Mouse (Mus musculus): ENCODE data around the gene Tmem59.

The Tmem59 gene

DNA sequence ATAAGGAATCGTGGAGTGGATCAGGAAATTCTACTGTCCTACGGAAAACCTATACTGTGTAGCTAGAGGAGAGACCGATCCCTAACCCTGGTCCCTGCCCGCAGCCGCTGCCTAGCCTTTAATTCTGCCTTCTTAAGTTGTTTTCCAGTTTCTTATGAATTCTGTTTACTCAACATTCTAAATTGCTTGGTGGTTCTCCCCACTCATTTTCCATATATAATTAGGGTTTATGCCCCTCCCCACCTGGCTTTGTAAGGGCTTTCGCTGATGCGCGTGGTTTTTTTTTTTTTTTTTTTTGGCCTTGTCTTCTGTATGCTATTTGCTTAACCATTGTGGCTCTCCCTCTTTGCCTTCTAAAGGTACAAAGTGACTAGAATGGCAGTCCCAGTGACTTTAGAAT, 1.4 kb downstream of the Tmem59 start:
- no peak for DNase-seq (ENCODE audit: low spot score in 2 of 2)

DNA sequence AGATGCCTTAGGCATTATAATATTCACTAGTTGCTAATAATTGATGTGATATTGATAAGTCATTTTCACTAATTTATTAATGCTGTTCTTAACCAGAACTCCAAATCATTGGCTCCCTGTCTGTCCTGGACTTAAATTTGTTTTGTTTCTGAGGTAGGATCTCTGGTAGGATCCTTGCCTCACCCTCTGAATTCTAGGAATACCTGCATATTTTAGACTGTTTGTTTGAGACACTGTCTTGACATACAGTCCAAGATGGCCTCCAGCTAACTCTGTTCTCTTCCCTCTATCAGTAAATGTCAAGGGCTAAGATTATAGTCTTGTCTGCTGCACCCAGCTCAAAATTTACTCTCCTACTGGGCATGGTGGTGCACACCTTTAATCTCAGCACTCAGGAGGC, 2.5 kb downstream of the Tmem59 start:
- no peak for DNase-seq (ENCODE audit: low spot score in 2 of 2)

GRCm38 (mm10) chr4:107181866-107182265, 3.7 kb downstream of the Tmem59 start:
- no peak for DNase-seq (ENCODE audit: low spot score in 2 of 2)

DNA sequence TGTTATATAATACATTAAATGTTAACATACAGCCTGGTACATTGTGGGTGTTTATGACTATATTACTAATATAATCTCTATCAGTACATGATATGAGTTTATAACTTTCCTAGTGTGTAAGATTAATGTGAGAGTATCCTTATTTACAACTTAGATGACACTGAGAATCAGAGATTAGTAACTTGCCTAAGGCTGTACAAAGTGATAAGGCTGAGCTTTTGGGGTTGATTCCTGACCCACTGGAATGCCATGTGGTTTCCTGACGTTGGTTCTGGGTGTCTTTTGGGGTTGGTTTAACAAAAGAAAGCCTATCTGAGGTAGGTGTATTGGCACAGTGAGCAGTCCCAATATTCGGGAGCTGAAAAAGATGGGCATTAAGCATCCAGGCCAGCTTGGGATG, 4.6 kb downstream of the Tmem59 start:
- DNase-seq (ENCODE audit: low spot score in 2 of 2), result no peak

DNA sequence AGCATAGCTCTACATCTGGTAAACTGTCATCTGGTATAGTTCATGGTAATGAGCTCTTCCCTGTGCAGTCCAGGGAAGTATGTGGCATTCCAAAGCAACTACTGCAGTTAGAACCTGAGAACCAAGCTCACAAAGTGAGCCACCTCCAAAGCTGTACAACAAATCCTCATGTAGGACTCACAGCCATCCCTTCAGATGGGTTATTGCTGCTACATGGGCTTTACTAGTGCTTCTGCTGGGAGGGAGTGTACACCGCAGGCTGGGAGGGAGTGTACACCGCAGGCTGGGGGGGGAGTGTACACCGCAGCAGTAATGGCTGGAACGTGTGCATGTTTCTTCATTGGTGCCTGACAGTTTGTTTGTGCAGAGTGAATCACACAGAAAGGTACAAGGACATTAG, 5.0 kb downstream of the Tmem59 start:
- DNase-seq (ENCODE audit: low spot score in 2 of 2), result no peak

GRCm38 (mm10) chr4:107185703-107186102, 7.5 kb downstream of the Tmem59 start:
- DNase-seq (ENCODE audit: low spot score in 2 of 2), result no peak

GRCm38 (mm10) chr4:107193841-107194240, 15.6 kb downstream of the Tmem59 start:
- DNase-seq (ENCODE audit: low spot score in 2 of 2), result no peak

- DNase-seq (ENCODE audit: low spot score in 2 of 2), result no peak
Observed at GRCm38 (mm10) chr4:107196454-107196853, 18.3 kb downstream of the Tmem59 start.

GRCm38 (mm10) chr4:107198072-107198471, 19.9 kb downstream of the Tmem59 start:
- DNase-seq (ENCODE audit: low spot score in 2 of 2), result no peak

GRCm38 (mm10) chr4:107201779-107202178, 23.6 kb downstream of the Tmem59 start:
- DNase-seq (ENCODE audit: low spot score in 2 of 2), result no peak

DNA sequence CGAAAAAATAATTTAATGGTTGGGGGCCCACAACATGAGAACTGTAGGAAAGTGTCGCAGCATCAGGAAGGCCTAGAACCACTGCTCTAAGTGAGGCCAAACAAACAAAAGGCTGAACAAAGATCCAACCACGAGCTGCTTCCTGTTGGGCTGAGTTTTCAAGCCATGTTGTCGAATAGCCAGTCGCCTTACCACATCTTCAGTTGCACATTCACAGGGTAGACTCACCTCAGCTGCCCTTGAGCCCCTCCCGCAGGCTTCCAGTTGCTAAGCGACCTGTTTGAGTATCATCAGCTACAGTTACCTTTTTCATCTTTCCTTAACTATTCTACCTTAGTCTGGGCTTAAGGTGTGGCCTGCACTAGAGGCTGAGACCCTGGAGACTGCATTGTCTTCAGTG, 24.8 kb downstream of the Tmem59 start:
- DNase-seq (ENCODE audit: low spot score in 2 of 2), result no peak

- no peak for DNase-seq (ENCODE audit: low spot score in 2 of 2)
Observed at GRCm38 (mm10) chr4:107207016-107207415, 28.8 kb downstream of the Tmem59 start.

- DNase-seq (ENCODE audit: low spot score in 2 of 2), result no peak
Observed at GRCm38 (mm10) chr4:107208880-107209279, 30.7 kb downstream of the Tmem59 start, which contains the start of gene Ldlrad1. Ldlrad1 (plus strand) TSS chr4:107209180.

DNA sequence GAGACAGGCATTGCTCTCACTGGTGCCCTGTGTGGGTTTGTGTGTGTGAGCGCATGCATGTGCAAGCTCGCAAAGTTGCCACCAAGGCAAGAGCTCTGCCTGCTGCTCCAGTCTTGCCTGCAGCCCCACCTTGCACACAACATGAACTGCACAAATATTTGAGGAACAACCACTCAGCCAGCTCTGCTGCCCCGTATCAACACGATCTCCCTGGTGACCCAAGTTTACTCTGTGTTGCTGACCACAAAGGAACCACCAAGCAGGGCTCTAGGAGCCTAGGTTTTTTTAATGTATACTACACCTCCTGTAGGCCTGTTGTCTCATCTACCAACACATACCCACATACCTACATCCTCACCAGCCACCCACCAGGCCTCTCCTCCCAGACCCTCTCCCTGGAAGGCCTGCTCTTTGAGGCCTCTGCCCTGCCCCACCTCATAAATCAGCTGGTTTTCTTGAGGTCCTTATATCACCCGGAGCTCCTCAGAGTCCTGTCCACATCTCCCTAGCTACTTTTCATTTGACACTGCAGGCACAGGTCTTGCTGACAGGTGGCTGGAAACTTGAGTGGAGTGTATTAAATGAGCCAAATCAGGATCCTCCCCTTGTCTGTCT, 32.4 kb downstream of the Tmem59 start:
- DNase-seq (ENCODE audit: low spot score in 2 of 2), result no peak

DNA sequence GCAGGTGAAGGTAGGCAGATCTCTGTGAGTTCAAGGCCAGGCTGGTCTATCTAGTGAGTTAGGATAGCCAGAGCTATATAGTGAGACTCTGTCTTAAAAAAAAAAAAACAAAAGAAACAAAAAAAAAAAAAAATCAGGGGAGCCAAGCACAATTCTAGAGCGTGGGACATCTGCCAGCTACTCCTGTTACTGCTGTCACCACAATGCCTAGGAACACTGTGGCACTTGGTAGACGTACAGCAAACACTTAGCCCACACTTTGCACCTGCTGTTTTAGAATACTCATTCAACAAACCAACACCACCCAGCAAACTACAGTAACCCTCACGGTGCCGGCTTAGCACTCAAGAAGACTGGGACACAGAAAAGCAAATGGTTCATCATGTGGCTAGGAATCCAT, 33.3 kb downstream of the Tmem59 start:
- DNase-seq (ENCODE audit: low spot score in 2 of 2), result peak; percentile 57 to 69

DNA sequence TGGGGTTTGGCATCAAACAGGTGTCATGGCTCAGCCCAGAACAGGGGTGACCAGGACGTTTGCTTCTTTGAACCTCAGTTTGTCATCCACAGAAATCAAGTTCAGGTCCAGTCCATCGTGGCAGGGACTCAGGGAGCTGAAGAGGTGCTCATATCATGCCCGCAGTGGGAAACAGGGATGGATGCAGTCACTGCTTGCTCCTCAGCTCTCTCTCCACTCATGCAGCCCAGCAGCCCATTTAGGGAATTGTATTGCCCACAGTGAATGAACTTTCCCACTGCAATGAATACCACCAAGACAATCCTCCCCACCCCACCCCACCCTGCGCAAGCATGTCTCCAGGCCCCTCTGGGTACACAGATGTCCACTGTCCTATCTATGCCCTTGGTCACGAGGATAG, 33.7 kb downstream of the Tmem59 start:
- no peak for DNase-seq (ENCODE audit: low spot score in 2 of 2)

- no peak for DNase-seq (ENCODE audit: low spot score in 2 of 2)
Observed at GRCm38 (mm10) chr4:107213279-107214011, 35.2 kb downstream of the Tmem59 start.

- DNase-seq (ENCODE audit: low spot score in 2 of 2), result no peak
Observed at GRCm38 (mm10) chr4:107217574-107217973, 39.4 kb downstream of the Tmem59 start.

- no peak for DNase-seq (ENCODE audit: low spot score in 2 of 2)
Observed at GRCm38 (mm10) chr4:107221524-107221923, 43.3 kb downstream of the Tmem59 start.

GRCm38 (mm10) chr4:107223225-107224204, 45.3 kb downstream of the Tmem59 start:
- DNase-seq (ENCODE audit: low spot score in 2 of 2), result peak; percentile 36

GRCm38 (mm10) chr4:107226313-107226712, 48.1 kb downstream of the Tmem59 start:
- DNase-seq (ENCODE audit: low spot score in 2 of 2), result no peak

DNA sequence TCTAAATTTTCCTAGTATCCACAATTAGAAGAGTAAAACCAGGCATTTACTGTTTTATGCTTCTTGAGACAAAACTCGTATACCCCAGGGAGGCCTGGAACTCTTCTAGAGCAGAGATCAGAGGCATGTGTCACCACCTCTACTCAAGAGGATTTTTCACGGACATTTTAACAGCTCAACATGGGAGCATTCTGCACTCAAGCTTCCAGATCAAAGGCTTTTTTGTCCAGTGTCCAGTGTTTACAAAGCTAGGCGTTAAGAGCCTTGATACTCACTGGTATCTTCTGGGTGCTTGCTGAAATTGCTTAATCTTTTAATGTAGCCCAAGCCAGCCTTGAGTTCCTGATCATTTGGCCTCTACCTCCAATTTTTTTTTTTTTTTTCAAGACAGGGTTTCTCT, 54.0 kb downstream of the Tmem59 start:
- DNase-seq (ENCODE audit: low spot score in 2 of 2), result no peak
